In genomic region chr16:90142247-90142573, GRCm38 (mm10) we compare ENCODE assay signal across 8 mouse cellular contexts. TPM values are rescaled to one million over a fixed set of nuclear protein-coding genes. Genes with fewer than 3 reads are reported as not detected.
DNase-seq lines count a peak whose midpoint lies in the region; ATAC-seq lines count a peak whose summit lies in the region.

No protein-coding gene starts in this region.

- H3K9ac ChIP-seq in hindbrain, embryonic 12.5 days, result peak overlapping the region; percentile 82
- H3K9ac ChIP-seq in limb, embryonic 13.5 days, result peak overlapping the region; percentile 84

- no peaks in the 10 kb centered on the region for H3K27me3 ChIP-seq in hindbrain, embryonic 12.5 days
- no peaks in the 10 kb centered on the region for H3K27me3 ChIP-seq in limb, embryonic 13.5 days

- peak overlapping the region; percentile 76 for H3K4me3 ChIP-seq in hindbrain, embryonic 12.5 days
- peak overlapping the region; percentile 80 for H3K4me3 ChIP-seq in limb, embryonic 13.5 days

- H3K27ac ChIP-seq in hindbrain, embryonic 12.5 days, result peak overlapping the region; percentile 94; the same call in 1 of the 2 replicates
- H3K27ac ChIP-seq in limb, embryonic 13.5 days, result 0 out of 2 replicates have a peak overlapping the region, but pooled peaks have one; percentile 81

- peak; percentile 77 for DNase-seq in adrenal gland, adult 2 months
- no peak for DNase-seq in adrenal gland, postnatal 4 days (ENCODE audit: low spot score in 2 of 2)
- peak; percentile 41 for DNase-seq in thymus, postnatal 0 days (ENCODE audit: low spot score)
- DNase-seq in thymus, adult 18-20 months, result no peak
- DNase-seq in naive thymus-derived CD4-positive, alpha-beta T cell, adult 2 months (ENCODE audit: low read depth), result peak; percentile 56
- no peak for DNase-seq in cerebellum, adult 11-12 months

- ATAC-seq in hindbrain, embryonic 12.5 days (ENCODE audit: low FRiP score), result no peak
- ATAC-seq in limb, embryonic 13.5 days (ENCODE audit: low FRiP score, low read depth), result no peak

- no peaks in the 10 kb centered on the region for H3K9me3 ChIP-seq in hindbrain, embryonic 12.5 days (replicated peaks)
- no peaks in the 10 kb centered on the region for H3K9me3 ChIP-seq in limb, embryonic 13.5 days

- peaks cover 8% of the 10 kb centered on the region; the same call in 1 of the 2 replicates for H3K36me3 ChIP-seq in hindbrain, embryonic 12.5 days
- H3K36me3 ChIP-seq in limb, embryonic 13.5 days, result peaks cover 8% of the 10 kb centered on the region

- peaks cover 37% of the 10 kb centered on the region for H3K4me1 ChIP-seq in hindbrain, embryonic 12.5 days
- H3K4me1 ChIP-seq in limb, embryonic 13.5 days, result peaks cover 54% of the 10 kb centered on the region

- 2% methylated on average over 20 of the region's 20 CpGs for WGBS in hindbrain, embryonic 12.5 days
- 1% methylated on average over 20 of the region's 20 CpGs for WGBS in limb, embryonic 13.5 days

- peak overlapping the region; percentile 59 for H3K4me2 ChIP-seq in hindbrain, embryonic 12.5 days (replicated peaks)
- peak overlapping the region; percentile 95 for H3K4me2 ChIP-seq in limb, embryonic 13.5 days (replicated peaks)

RNA-seq across cellular contexts. Expression of gene Tiam1, which starts 1.4 kb away (rescaled TPM):
- total RNA-seq in adrenal gland, adult 2 months (2021), result 10 to 100 TPM; 70.3 to 76.2 TPM
- 9.5 and 10.4 TPM in 2 replicates for polyA plus RNA-seq in adrenal gland, adult 2 months (2012; rRNA removed)
- total RNA-seq in adrenal gland, postnatal 4 days (2021), result 10 to 100 TPM; 67.9 to 73.4 TPM
- 25.6 and 32.7 TPM in 2 replicates for polyA plus RNA-seq in thymus, postnatal 0 days (2015; fragmentation: Nextera tagmentation; extraction: Ambion mirVana)
- 25.7 and 28.2 TPM in 2 replicates for polyA plus RNA-seq in hindbrain, embryonic 12.5 days (2016; fragmentation: Nextera tagmentation; extraction: Ambion mirVana)
- polyA plus RNA-seq in limb, embryonic 13.5 days (2015; fragmentation: Nextera tagmentation; extraction: Ambion mirVana), result 46.1 and 55.0 TPM in 2 replicates

Comparison
In these comparisons a context has a peak if more than half of its experiments do, and no peak if none do; other contexts are left out.
1. DNase-seq: peak in adrenal gland, adult 2 months (single experiment), thymus, postnatal 0 days (single experiment) and naive thymus-derived CD4-positive, alpha-beta T cell, adult 2 months (single experiment); none in adrenal gland, postnatal 4 days (0 of 2), thymus, adult 18-20 months (0 of 2) and cerebellum, adult 11-12 months (single experiment).